In genomic region chr1:42877264-42877663, GRCm38 (mm10) we compare ENCODE assay signal across 16 mouse cellular contexts. TPM values are rescaled to one million over a fixed set of nuclear protein-coding genes. Genes with fewer than 3 reads are reported as not detected.
DNase-seq lines count a peak whose midpoint lies in the region; ATAC-seq and TF ChIP-seq lines count a peak whose summit lies in the region.
"Had no signal": no experiment of that assay in that cellular context is flagged by ENCODE, and none has a peak within 500 bp of the region (broad histone marks: within the 10 kb centered on the region; RNA-seq: fewer than 3 reads in every experiment).

No protein-coding gene starts in this region.

- peaks cover 26% of the 10 kb centered on the region for H3K4me1 ChIP-seq in forebrain, embryonic 12.5 days
- peaks cover 15% of the 10 kb centered on the region for H3K4me1 ChIP-seq in hindbrain, embryonic 15.5 days (replicated peaks)
- H3K4me1 ChIP-seq in midbrain, postnatal 0 days (ENCODE audit: insufficient read depth, low read length), result no peaks in the 10 kb centered on the region; the same call in 1 of the 2 replicates
- no peaks in the 10 kb centered on the region for H3K4me1 ChIP-seq in liver, embryonic 12.5 days
- H3K4me1 ChIP-seq: embryonic facial prominence, embryonic 12.5 days; liver, embryonic 13.5 days had no signal

- DNase-seq in embryo, embryonic 10.5 days (ENCODE audit: low spot score), result peak; percentile 18
- no peak for DNase-seq in embryo, embryonic 10 days (ENCODE audit: low spot score)
- DNase-seq in midbrain, postnatal 0 days (ENCODE audit: low spot score), result peak; percentile 79
- no peak for DNase-seq in heart, adult 8-10 months (ENCODE audit: low spot score)
- DNase-seq: adrenal gland, postnatal 36 days; cerebellum, adult 11-12 months; heart, postnatal 10 days; kidney, adult 11 months; kidney, postnatal 4 days; liver, embryonic 13.5 days; thymus, adult 2 months had no signal

- no peak overlapping the region for H3K9ac ChIP-seq in forebrain, embryonic 12.5 days
- peak overlapping the region; percentile 10; the same call in 1 of the 2 replicates for H3K9ac ChIP-seq in hindbrain, embryonic 15.5 days
- H3K9ac ChIP-seq in midbrain, postnatal 0 days (replicated peaks; ENCODE audit: low read length, poor library complexity, severe bottlenecking), result peak overlapping the region; percentile 24; the same call in 1 of the 2 replicates
- H3K9ac ChIP-seq in liver, embryonic 12.5 days, result no peak overlapping the region
- H3K9ac ChIP-seq: embryonic facial prominence, embryonic 12.5 days; liver, embryonic 13.5 days had no signal

- peak overlapping the region; percentile 15; the same call in 1 of the 2 replicates for H3K4me2 ChIP-seq in forebrain, embryonic 12.5 days
- H3K4me2 ChIP-seq in hindbrain, embryonic 15.5 days, result peak overlapping the region; percentile 45
- H3K4me2 ChIP-seq in midbrain, postnatal 0 days (ENCODE audit: low read depth, low read length, poor library complexity, severe bottlenecking), result peak overlapping the region; percentile 40
- no peak overlapping the region for H3K4me2 ChIP-seq in liver, embryonic 12.5 days
- H3K4me2 ChIP-seq: embryonic facial prominence, embryonic 12.5 days; liver, embryonic 13.5 days had no signal

- no peak overlapping the region for H3K4me3 ChIP-seq in forebrain, embryonic 12.5 days (replicated peaks)
- H3K4me3 ChIP-seq in hindbrain, embryonic 15.5 days, result peak overlapping the region; percentile 22
- peak overlapping the region; percentile 2; the same call in 1 of the 2 replicates for H3K4me3 ChIP-seq in midbrain, postnatal 0 days (ENCODE audit: low read depth, low read length)
- no peak overlapping the region for H3K4me3 ChIP-seq in liver, embryonic 12.5 days
- H3K4me3 ChIP-seq: embryonic facial prominence, embryonic 12.5 days; liver, embryonic 13.5 days had no signal

- peak; percentile 91 for ATAC-seq in forebrain, embryonic 12.5 days (ENCODE audit: low FRiP score)
- ATAC-seq in hindbrain, embryonic 15.5 days (ENCODE audit: low FRiP score, low read depth), result peak; percentile 87
- peak; percentile 94 for ATAC-seq in midbrain, postnatal 0 days (ENCODE audit: low FRiP score)
- no peak for ATAC-seq in inflammation-experienced regulatory T-cells, adult 6 months
- no peak for ATAC-seq in liver, embryonic 12.5 days

- no peaks in the 10 kb centered on the region for H3K27me3 ChIP-seq in forebrain, embryonic 12.5 days
- no peaks in the 10 kb centered on the region for H3K27me3 ChIP-seq in hindbrain, embryonic 15.5 days
- H3K27me3 ChIP-seq in midbrain, postnatal 0 days (ENCODE audit: insufficient read depth, low read length), result no peaks in the 10 kb centered on the region
- no peaks in the 10 kb centered on the region for H3K27me3 ChIP-seq in liver, embryonic 12.5 days (replicated peaks)
- H3K27me3 ChIP-seq: embryonic facial prominence, embryonic 12.5 days; liver, embryonic 13.5 days had no signal

- no peaks in the 10 kb centered on the region for H3K9me3 ChIP-seq in forebrain, embryonic 12.5 days
- no peaks in the 10 kb centered on the region for H3K9me3 ChIP-seq in hindbrain, embryonic 15.5 days
- H3K9me3 ChIP-seq in midbrain, postnatal 0 days (ENCODE audit: low read length), result no peaks in the 10 kb centered on the region
- no peaks in the 10 kb centered on the region for H3K9me3 ChIP-seq in liver, embryonic 12.5 days (replicated peaks)
- H3K9me3 ChIP-seq: embryonic facial prominence, embryonic 12.5 days; liver, embryonic 13.5 days had no signal

- 48% methylated on average over 10 of the region's 10 CpGs for WGBS in forebrain, embryonic 12.5 days
- WGBS in hindbrain, embryonic 15.5 days, result 20% methylated on average over 10 of the region's 10 CpGs
- 18% methylated on average over 10 of the region's 10 CpGs for WGBS in midbrain, postnatal 0 days
- 83% methylated on average over 10 of the region's 10 CpGs for WGBS in liver, embryonic 12.5 days (ENCODE audit: insufficient replicate concordance)

- TF ChIP-seq CTCF in midbrain, postnatal 0 days (IDR thresholded peaks at IDR 0.05), result peak; percentile 15; the same call in 1 of the 2 replicates

- peak overlapping the region; percentile 73 for H3K27ac ChIP-seq in forebrain, embryonic 12.5 days
- H3K27ac ChIP-seq in hindbrain, embryonic 15.5 days (replicated peaks), result peak overlapping the region; percentile 71
- peak overlapping the region; percentile 63; the same call in 1 of the 2 replicates for H3K27ac ChIP-seq in midbrain, postnatal 0 days (ENCODE audit: low read depth, low read length)
- no peak overlapping the region for H3K27ac ChIP-seq in liver, embryonic 12.5 days
- H3K27ac ChIP-seq: embryonic facial prominence, embryonic 12.5 days; liver, embryonic 13.5 days had no signal

- H3K36me3 ChIP-seq in forebrain, embryonic 12.5 days (replicated peaks), result no peaks in the 10 kb centered on the region
- H3K36me3 ChIP-seq in hindbrain, embryonic 15.5 days, result no peaks in the 10 kb centered on the region
- H3K36me3 ChIP-seq in midbrain, postnatal 0 days (ENCODE audit: insufficient read depth, low read length), result no peaks in the 10 kb centered on the region
- H3K36me3 ChIP-seq in liver, embryonic 12.5 days, result peaks cover 11% of the 10 kb centered on the region; the same call in 1 of the 2 replicates
- H3K36me3 ChIP-seq: embryonic facial prominence, embryonic 12.5 days; liver, embryonic 13.5 days had no signal

RNA-seq across cellular contexts. Expression of gene Mrps9, which starts 26.2 kb away (rescaled TPM):
- 46.3 and 50.4 TPM in 2 replicates for polyA plus RNA-seq in forebrain, embryonic 12.5 days (2016; fragmentation: Nextera tagmentation; extraction: Ambion mirVana)
- polyA plus RNA-seq in hindbrain, embryonic 15.5 days (2015; fragmentation: Nextera tagmentation; extraction: Ambion mirVana), result 28.8 and 35.3 TPM in 2 replicates
- total RNA-seq in midbrain, postnatal 0 days (2014; rRNA removed), result 32.2 and 43.2 TPM in 2 replicates
- polyA plus RNA-seq in midbrain, postnatal 0 days (2015; fragmentation: Nextera tagmentation; extraction: Ambion mirVana), result 33.2 and 35.8 TPM in 2 replicates
- polyA plus RNA-seq in inflammation-experienced regulatory T-cells, adult 6 months (2017; shearing (Covaris generic)), result 10 to 100 TPM; 74.7 to 94.5 (median 76.9) TPM
- 34.8 and 38.0 TPM in 2 replicates for polyA plus RNA-seq in liver, embryonic 12.5 days (2016; fragmentation: Nextera tagmentation; extraction: Ambion mirVana)
- total RNA-seq in heart, adult 8-10 months (2022), result 100 to 1,000 TPM in 3 of 4 experiments, 10 to 100 TPM in 1; 98.7 to 111 (median 104) TPM

Comparison
In these comparisons a context has a peak if more than half of its experiments do, and no peak if none do; other contexts are left out.
1. DNase-seq: peak in embryo, embryonic 10.5 days (single experiment) and midbrain, postnatal 0 days (single experiment); none in embryo, embryonic 10 days (single experiment) and heart, adult 8-10 months (single experiment).
2. ATAC-seq: peak in forebrain, embryonic 12.5 days (single experiment), hindbrain, embryonic 15.5 days (single experiment) and midbrain, postnatal 0 days (single experiment); none in inflammation-experienced regulatory T-cells, adult 6 months (single experiment) and liver, embryonic 12.5 days (single experiment).
3. H3K4me3 ChIP-seq: peak in hindbrain, embryonic 15.5 days (single experiment) and midbrain, postnatal 0 days (single experiment); none in forebrain, embryonic 12.5 days (single experiment) and liver, embryonic 12.5 days (single experiment).
4. H3K9ac ChIP-seq: peak in hindbrain, embryonic 15.5 days (single experiment) and midbrain, postnatal 0 days (single experiment); none in forebrain, embryonic 12.5 days (single experiment) and liver, embryonic 12.5 days (single experiment).